ENCODE assay signal across 20 mouse cellular contexts in genomic region chr7:113655336-113655735, GRCm38 (mm10).
DNase-seq lines count a peak whose midpoint lies in the region; ATAC-seq and TF ChIP-seq lines count a peak whose summit lies in the region.
"Had no signal": no experiment of that assay in that cellular context is flagged by ENCODE, and none has a peak within 500 bp of the region (broad histone marks: within the 10 kb centered on the region; RNA-seq: fewer than 3 reads in every experiment).

No protein-coding gene starts in this region.

- in situ Hi-C loops in Patski (cut with MboI; ENCODE audit: low pct_unique_long_range_greater_than_20kb) = no loop called here

- H3K27me3 ChIP-seq in Patski = peaks cover 2% of the 10 kb centered on the region
- H3K27me3 ChIP-seq: embryonic facial prominence, embryonic 13.5 days; forebrain, embryonic 12.5 days; forebrain, embryonic 15.5 days; hindbrain, embryonic 12.5 days had no signal

- no peak for ATAC-seq in Patski
- ATAC-seq: activated CD4-positive, CD25-positive, alpha-beta regulatory T cell, adult 4 months; CD4-positive, CD25-positive, alpha-beta regulatory T cell, adult 4 months; forebrain, embryonic 15.5 days; intestine, postnatal 0 days had no signal

- no peak for TF ChIP-seq CTCF in Patski (IDR thresholded peaks at IDR 0.05)

- peak; percentile 4 for DNase-seq in adrenal gland, adult 8-10 months
- DNase-seq in adrenal gland, postnatal 14 days = no peak
- peak; percentile 9 for DNase-seq in Patski (ENCODE audit: low read depth, low spot score)
- DNase-seq in adrenal gland, postnatal 10 days = peak; percentile 4
- DNase-seq in brain, adult 2 months (ENCODE audit: low read depth, low spot score) = peak; percentile 9
- DNase-seq in urinary bladder, postnatal 14 days (ENCODE audit: low spot score) = no peak
- DNase-seq: cerebellum, adult 2 months; cerebellum, adult 9-11 months; cerebellum, postnatal 25 days; embryo, embryonic 11 days; gastrocnemius, postnatal 25 days; heart, adult 2 months; kidney, adult 2 months had no signal

- CTCF ChIA-PET in Patski (lab: Charles Lee) = no interaction called here

- POLR2A ChIA-PET in Patski (lab: Charles Lee) = no interaction called here

Comparison
In these comparisons a context has a peak if more than half of its experiments do, and no peak if none do; other contexts are left out.
1. DNase-seq: peak in adrenal gland, adult 8-10 months (single experiment), Patski (single experiment), adrenal gland, postnatal 10 days (single experiment) and brain, adult 2 months (single experiment); none in adrenal gland, postnatal 14 days (single experiment) and urinary bladder, postnatal 14 days (single experiment).